Mouse (Mus musculus) neural tube, embryonic 11.5 days (tissue): Measurements from ENCODE around the gene Timm13. TPM values are rescaled to one million over a fixed set of nuclear protein-coding genes. Genes with fewer than 3 reads are reported as not detected.
A peak's percentile ranks its signal among the peaks of the same experiment; 100 is the strongest.

ENCODE experiments used
- ATAC-seq: fragments of 200-750 bp; cut with Nextera tagmentation; 2 replicates; pipeline ENCODE4 v1.8.0; 2017; ENCODE audit warnings: moderate number of reproducible peaks, mild to moderate bottlenecking, moderate TSS enrichment, moderate library complexity; ENCODE audit not compliant: insufficient read depth, low FRiP score, low TSS enrichment
- DNase-seq: peaks from one replicate; pipeline ENCODE4 v3.0.0-alpha.2; 2015; ENCODE audit warnings: low spot score
- H3K27ac ChIP-seq: fragments of 300-500 bp; sonication (generic); 2 replicates; pipeline ENCODE4 v1.5.1; 2014; ENCODE audit warnings: low read depth, mild to moderate bottlenecking, low read length
- H3K27me3 ChIP-seq: fragments of 300-500 bp; sonication (generic); 2 replicates; pipeline ENCODE4 v1.6.1; 2014; ENCODE audit warnings: mild to moderate bottlenecking, low read length, mixed read lengths; ENCODE audit not compliant: control insufficient read depth, insufficient read depth
- H3K36me3 ChIP-seq: fragments of 300-500 bp; sonication (generic); 2 replicates; pipeline ENCODE4 v1.6.1; 2014; ENCODE audit warnings: mild to moderate bottlenecking, low read length, moderate library complexity, mixed read lengths; ENCODE audit not compliant: control insufficient read depth, insufficient read depth
- H3K4me1 ChIP-seq: fragments of 300-500 bp; sonication (generic); 2 replicates; pipeline ENCODE4 v1.6.1; 2014; ENCODE audit warnings: low read length, mixed read lengths; ENCODE audit not compliant: control insufficient read depth, insufficient read depth
- H3K4me2 ChIP-seq: fragments of 300-500 bp; sonication (generic); 2 replicates; pipeline ENCODE4 v1.6.1; 2014; ENCODE audit warnings: low read depth, mild to moderate bottlenecking, moderate library complexity
- H3K4me3 ChIP-seq: fragments of 300-500 bp; sonication (generic); 2 replicates; pipeline ENCODE4 v1.5.1; 2014; ENCODE audit warnings: low read depth, low read length
- H3K9ac ChIP-seq: fragments of 300-500 bp; sonication (generic); 2 replicates; pipeline ENCODE4 v1.6.1; 2014; ENCODE audit warnings: mild to moderate bottlenecking, low read length
- H3K9me3 ChIP-seq: fragments of 300-500 bp; sonication (generic); 2 replicates; pipeline ENCODE4 v1.6.1; 2016; ENCODE audit warnings: low read length; ENCODE audit not compliant: control insufficient read depth
- WGBS: fragments of 180-500 bp; shearing (Covaris S2); extraction: QIAGEN DNeasy Blood & Tissue Kit; methylation state at CpG from one replicate; pipeline ENCODE4 v1.1.7; 2014; 5-methylcytosine and 5-hydroxymethylcytosine counted together
- polyA plus RNA-seq: library from polyadenylated mRNA; unstranded; fragments of >200 nt; fragmentation: Nextera tagmentation; extraction: Ambion mirVana; gene quantifications from 2 replicates; pipeline ENCODE4 v1.2.1, GENCODE M21; 2014

The Timm13 gene
- polyA plus RNA-seq, 1 experiment from 2014 or later = 312 TPM

GRCm38 (mm10) chr10:80904004-80904693, 3.4 kb upstream of the Timm13 start:
- Histone ChIP-seq H3K27ac (no peak overlapping the region), H3K9ac (no peak overlapping the region), H3K4me1 (peaks cover 6% of the 10 kb centered on the region), H3K4me3 (no peak overlapping the region), H3K9me3 (no peaks in the 10 kb centered on the region), H3K27me3 (no peaks in the 10 kb centered on the region), H3K4me2 (no peak overlapping the region), H3K36me3 (peaks cover 25% of the 10 kb centered on the region)
- DNase-seq = no peak
- ATAC-seq = no peak
- WGBS = 90% methylated on average over 28 of the region's 28 CpGs

- Histone ChIP-seq H3K36me3 (peaks cover 23% of the 10 kb centered on the region), H3K4me2 (no peak overlapping the region), H3K4me1 (peaks cover 6% of the 10 kb centered on the region), H3K9me3 (no peaks in the 10 kb centered on the region), H3K27me3 (no peaks in the 10 kb centered on the region), H3K27ac (no peak overlapping the region), H3K9ac (no peak overlapping the region), H3K4me3 (no peak overlapping the region)
- WGBS = 91% methylated on average over 10 of the region's 10 CpGs
- DNase-seq (no peak), ATAC-seq (no peak)
These were observed 2.5 kb upstream of the Timm13 start for GRCm38 (mm10) chr10:80903282-80903681.

GRCm38 (mm10) chr10:80902273-80902940, 1.6 kb upstream of the Timm13 start:
- DNase-seq = no peak
- H3K27me3 ChIP-seq = no peaks in the 10 kb centered on the region
- no peak overlapping the region for H3K4me3 ChIP-seq
- no peak for ATAC-seq
- no peak overlapping the region for H3K9ac ChIP-seq
- no peak overlapping the region for H3K27ac ChIP-seq
- H3K9me3 ChIP-seq = no peaks in the 10 kb centered on the region
- peaks cover 23% of the 10 kb centered on the region for H3K36me3 ChIP-seq
- H3K4me1 ChIP-seq = peaks cover 6% of the 10 kb centered on the region
- H3K4me2 ChIP-seq = no peak overlapping the region
- WGBS = 91% methylated on average over 9 of the region's 9 CpGs

- Histone ChIP-seq H3K4me2 (peak overlapping the region; percentile 22; the same call in 1 of the 2 replicates), H3K4me1 (peaks cover 6% of the 10 kb centered on the region), H3K36me3 (peaks cover 23% of the 10 kb centered on the region), H3K27me3 (no peaks in the 10 kb centered on the region), H3K9me3 (no peaks in the 10 kb centered on the region), H3K27ac (0 out of 2 replicates have a peak overlapping the region, but pooled peaks have one; percentile 27), H3K9ac (peak overlapping the region; percentile 22; the same call in 1 of the 2 replicates), H3K4me3 (0 out of 2 replicates have a peak overlapping the region, but pooled peaks have one; percentile 8)
- DNase-seq (no peak), ATAC-seq (no peak)
- WGBS = 91% methylated on average over 19 of the region's 19 CpGs
These were observed 872 bp upstream of the Timm13 start for GRCm38 (mm10) chr10:80901409-80902272.

GRCm38 (mm10) chr10:80899591-80900317, 1.0 kb downstream of the Timm13 start:
- no peak for DNase-seq
- Histone ChIP-seq H3K27ac (no peak overlapping the region), H3K27me3 (no peaks in the 10 kb centered on the region), H3K4me3 (peak overlapping the region; percentile 80), H3K9me3 (no peaks in the 10 kb centered on the region), H3K36me3 (peaks cover 16% of the 10 kb centered on the region), H3K4me1 (peaks cover 6% of the 10 kb centered on the region), H3K4me2 (peak overlapping the region; percentile 94), H3K9ac (peak overlapping the region; percentile 69)
- WGBS = 15% methylated on average over 25 of the region's 25 CpGs
- ATAC-seq = no peak; the same call in 1 of the 2 replicates

- H3K27ac ChIP-seq = no peak overlapping the region
- no peak overlapping the region for H3K4me3 ChIP-seq
- H3K36me3 ChIP-seq = peaks cover 9% of the 10 kb centered on the region
- ATAC-seq (no peak), DNase-seq (no peak)
- H3K4me1 ChIP-seq = peaks cover 6% of the 10 kb centered on the region
- no peaks in the 10 kb centered on the region for H3K27me3 ChIP-seq
- no peak overlapping the region for H3K4me2 ChIP-seq
- 89% methylated on average over 8 of the region's 8 CpGs for WGBS
- no peak overlapping the region for H3K9ac ChIP-seq
- no peaks in the 10 kb centered on the region for H3K9me3 ChIP-seq
These were observed 1.7 kb downstream of the Timm13 start for GRCm38 (mm10) chr10:80899074-80899473.

GRCm38 (mm10) chr10:80897861-80898510, 2.8 kb downstream of the Timm13 start:
- no peak overlapping the region for H3K27ac ChIP-seq
- DNase-seq (no peak), ATAC-seq (no peak)
- no peaks in the 10 kb centered on the region; the same call in 1 of the 2 replicates for H3K36me3 ChIP-seq
- WGBS = 32% methylated on average over 41 of the region's 41 CpGs
- H3K4me2 ChIP-seq = peak overlapping the region; percentile 13; the same call in 1 of the 2 replicates
- no peak overlapping the region; the same call in 1 of the 2 replicates for H3K9ac ChIP-seq
- no peaks in the 10 kb centered on the region for H3K27me3 ChIP-seq
- H3K4me1 ChIP-seq = peaks cover 6% of the 10 kb centered on the region
- no peaks in the 10 kb centered on the region for H3K9me3 ChIP-seq
- H3K4me3 ChIP-seq = peak overlapping the region; percentile 15; the same call in 1 of the 2 replicates
